Mouse (Mus musculus): Measurements from ENCODE around the gene Usp54.
"Not testable (repeated sequence)": the region's sequence is repeated elsewhere in the genome, so short reads cannot be mapped to it uniquely, and the experiment has no call there.

DNA sequence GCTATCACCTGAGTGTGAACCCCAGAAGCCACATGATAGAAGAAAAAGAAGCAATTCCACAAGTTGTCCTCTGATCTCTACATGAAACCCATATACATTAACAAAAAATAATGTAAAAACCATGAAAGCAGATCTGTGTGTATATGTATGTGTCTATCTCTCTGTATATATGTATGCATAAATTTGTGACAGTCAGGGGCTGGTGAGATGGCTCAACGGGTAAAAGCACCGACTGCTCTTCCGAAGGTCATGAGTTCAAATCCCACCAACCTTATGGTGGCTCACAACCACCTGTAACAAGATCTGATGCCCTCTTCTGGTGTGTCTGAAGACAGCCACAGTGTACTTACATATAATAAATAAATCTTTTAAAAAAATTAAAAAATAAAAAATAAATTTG lies 3.9 kb downstream of the Usp54 start:
- not testable (repeated sequence) for TF ChIP-seq CTCF (IDR thresholded peaks at IDR 0.05; ENCODE audit: borderline replicate concordance, insufficient read depth, low read length); POLR2A (IDR thresholded peaks at IDR 0.05; ENCODE audit: low read depth, low read length)
